Mouse (Mus musculus) spleen, postnatal 10 days (tissue): ENCODE data around the gene Gm5941.
"Not testable (repeated sequence)": the region's sequence is repeated elsewhere in the genome, so short reads cannot be mapped to it uniquely, and the experiment has no call there.

Source experiments
- DNase-seq, 2 experiments: peaks; one replicate each; pipeline ENCODE4 v3.0.0; 2021 to 2022; ENCODE audit warnings: low spot score in 2 of 2

The Gm5941 gene

DNA sequence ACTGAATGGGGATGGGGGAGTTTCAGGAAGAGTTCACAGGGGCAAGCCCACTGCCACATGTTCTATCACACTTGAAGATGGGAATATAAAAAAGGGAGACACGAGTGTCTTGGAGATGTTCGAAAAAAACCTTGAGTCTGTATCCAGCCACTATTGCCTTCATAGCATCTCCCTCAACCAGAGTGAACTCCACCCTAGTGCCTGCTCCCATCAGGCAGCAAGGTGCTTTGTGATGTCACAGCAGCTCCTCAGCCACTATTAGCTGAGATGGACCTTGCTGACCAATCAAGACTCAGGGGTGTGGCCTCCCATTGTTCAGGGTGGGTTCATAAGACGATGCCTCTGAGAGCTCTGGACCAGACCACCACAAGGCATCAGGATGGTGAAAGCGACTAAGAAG, at the start of gene Gm5941:
TSS of gene Gm5941 (plus strand) at position 301 of the 400 bp plus-strand sequence.
- DNase-seq, result not testable (repeated sequence)

- DNase-seq, result no peak
Measured at GRCm38 (mm10) chrX:92460496-92460895, 29.3 kb upstream of the Gm5941 start.

GRCm38 (mm10) chrX:92464773-92465172, 25.0 kb upstream of the Gm5941 start:
- DNase-seq, result no peak

GRCm38 (mm10) chrX:92498254-92498653, 8.5 kb downstream of the Gm5941 start:
- DNase-seq, result no peak

GRCm38 (mm10) chrX:92527826-92528225, 38.1 kb downstream of the Gm5941 start:
- DNase-seq, result no peak
